Mouse (Mus musculus) adrenal gland, postnatal 14 days (tissue): ENCODE measurements around the gene Slc25a19. TPM values are rescaled to one million over a fixed set of nuclear protein-coding genes. Genes with fewer than 3 reads are reported as not detected.
A peak's percentile ranks its signal among the peaks of the same experiment; 100 is the strongest.
"Not testable (repeated sequence)": the region's sequence is repeated elsewhere in the genome, so short reads cannot be mapped to it uniquely, and the experiment has no call there.

Experiments used
- DNase-seq: peaks from one replicate; pipeline ENCODE4 v3.0.0; 2021; ENCODE audit warnings: mixed read lengths
- long read RNA-seq, 2 experiments: library from polyadenylated mRNA; stranded (forward); transcript quantifications; one replicate each; pipeline ENCODE4 v2.0.0; 2021
- total RNA-seq: library from RNA; stranded (reverse); gene quantifications from 2 replicates; pipeline ENCODE4 v1.2.3, GENCODE M21; 2021

Gene Slc25a19
- total RNA-seq: 181 and 188 TPM in 2 replicates
- long read RNA-seq, experiment 1, transcript Slc25a19-201 (7 exons, 2,307 nt): major isoform, 153 of 232 reads
- long read RNA-seq, experiment 1, partial matches to known transcripts: 33 of 232 reads
- long read RNA-seq, experiment 1, other reads (novel, unspliced or antisense): 43 of 232 reads
- long read RNA-seq, experiment 2, transcript Slc25a19-201 (7 exons, 2,307 nt): major isoform, 169 of 214 reads
- long read RNA-seq, experiment 2, partial matches to known transcripts: 11 of 214 reads
- long read RNA-seq, experiment 2, other reads (novel, unspliced or antisense): 30 of 214 reads

GRCm38 (mm10) chr11:115627705-115628464 lies at the start of gene Slc25a19:
TSS of gene Slc25a19 (minus strand) at chr11:115628295.
- DNase-seq: peak; percentile 99

- no peak for DNase-seq
These were observed 49.4 kb upstream of the Slc25a19 start for GRCm38 (mm10) chr11:115677511-115677910.

- no peak for DNase-seq
These were observed 48.6 kb upstream of the Slc25a19 start for GRCm38 (mm10) chr11:115676738-115677137.

- no peak for DNase-seq
These were observed 46.3 kb upstream of the Slc25a19 start for GRCm38 (mm10) chr11:115674235-115674865.

- no peak for DNase-seq
These were observed 45.6 kb upstream of the Slc25a19 start for GRCm38 (mm10) chr11:115673471-115674234.

- no peak for DNase-seq
These were observed 44.3 kb upstream of the Slc25a19 start for GRCm38 (mm10) chr11:115672226-115672987.

GRCm38 (mm10) chr11:115670451-115671050 lies 42.5 kb upstream of the Slc25a19 start:
- no peak for DNase-seq

GRCm38 (mm10) chr11:115663676-115664335 lies 35.7 kb upstream of the Slc25a19 start:
- no peak for DNase-seq

GRCm38 (mm10) chr11:115660376-115660775 lies 32.3 kb upstream of the Slc25a19 start:
- DNase-seq: peak; percentile 31

- DNase-seq: no peak
These were observed 30.4 kb upstream of the Slc25a19 start for GRCm38 (mm10) chr11:115658521-115658920.

- DNase-seq: no peak
These were observed 26.0 kb upstream of the Slc25a19 start for GRCm38 (mm10) chr11:115654128-115654527.

GRCm38 (mm10) chr11:115653194-115653593 lies 25.1 kb upstream of the Slc25a19 start:
- DNase-seq: no peak

GRCm38 (mm10) chr11:115651680-115652079 lies 23.6 kb upstream of the Slc25a19 start:
- DNase-seq: no peak

- DNase-seq: no peak
These were observed 21.6 kb upstream of the Slc25a19 start for GRCm38 (mm10) chr11:115649706-115650105.

GRCm38 (mm10) chr11:115647459-115647858 lies 19.4 kb upstream of the Slc25a19 start:
- peak; percentile 66 for DNase-seq

GRCm38 (mm10) chr11:115646439-115646838 lies 18.3 kb upstream of the Slc25a19 start:
- DNase-seq: no peak

GRCm38 (mm10) chr11:115645498-115645897 lies 17.4 kb upstream of the Slc25a19 start:
- DNase-seq: not testable (repeated sequence)

GRCm38 (mm10) chr11:115644308-115644707 lies 16.2 kb upstream of the Slc25a19 start:
- no peak for DNase-seq

GRCm38 (mm10) chr11:115643265-115643664 lies 15.2 kb upstream of the Slc25a19 start:
- DNase-seq: no peak

GRCm38 (mm10) chr11:115642705-115643104 lies 14.6 kb upstream of the Slc25a19 start:
- DNase-seq: no peak

- DNase-seq: no peak
These were observed 13.6 kb upstream of the Slc25a19 start for GRCm38 (mm10) chr11:115641664-115642036.
